In the genomic region with DNA sequence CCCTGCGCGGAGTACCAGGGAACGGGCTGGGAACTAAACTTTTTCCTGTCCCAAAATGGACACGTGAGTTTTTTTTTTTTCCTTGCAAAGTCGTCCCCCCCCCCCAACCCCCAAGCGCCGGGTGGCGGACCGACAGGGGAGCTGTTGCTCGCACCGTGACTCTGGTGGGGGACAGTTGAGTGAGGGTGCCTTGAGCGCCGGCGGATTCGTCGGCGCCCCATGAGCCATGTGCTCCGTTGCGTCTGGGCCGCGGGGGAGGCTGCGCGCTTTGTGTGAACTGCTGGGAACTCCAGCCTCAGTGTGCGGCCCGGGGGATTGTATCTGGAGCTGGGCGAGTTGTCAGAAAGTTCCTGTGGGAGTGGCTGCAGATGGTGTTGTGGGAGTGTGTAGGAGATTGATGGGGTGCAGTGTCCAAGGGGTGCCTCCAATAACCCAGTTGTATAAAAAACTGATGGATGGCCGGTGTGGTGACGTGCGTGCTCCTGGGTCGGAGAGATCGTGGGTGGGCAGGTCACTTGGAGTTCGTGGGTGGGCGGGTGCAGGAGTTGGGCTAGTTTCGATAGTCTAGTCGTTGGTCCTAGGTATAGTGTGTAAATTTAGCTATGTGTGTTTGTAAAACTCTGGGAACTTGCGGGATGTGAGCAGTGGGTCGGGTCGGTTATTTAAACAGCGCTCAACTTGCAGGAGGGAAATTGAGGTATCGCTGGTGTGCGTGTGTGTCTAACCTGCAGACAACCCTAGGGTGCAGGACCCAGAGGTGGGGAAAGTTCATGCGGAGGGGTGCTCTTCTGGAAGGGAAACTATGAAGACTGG, we compare ENCODE assay signal across 9 mouse cellular contexts. TPM values are rescaled to one million over a fixed set of nuclear protein-coding genes. Genes with fewer than 3 reads are reported as not detected.
A peak's percentile ranks its signal among the peaks of the same experiment; 100 is the strongest.
DNase-seq lines count a peak whose midpoint lies in the region; TF ChIP-seq lines count a peak whose summit lies in the region.
"Had no signal": no experiment of that assay in that cellular context is flagged by ENCODE, and none has a peak within 500 bp of the region (broad histone marks: within the 10 kb centered on the region; RNA-seq: fewer than 3 reads in every experiment).

No protein-coding gene starts in this region.

- peak; percentile 48 for DNase-seq in ES-CJ7 (ENCODE audit: low read depth, low spot score)
- DNase-seq in gastrocnemius, adult 2 months = peak; percentile 46
- DNase-seq in induced T-regulatory cell, adult 2 months (ENCODE audit: low read depth) = peak; percentile 76
- peak; percentile 79 for DNase-seq in limb, embryonic 10.5 days (ENCODE audit: low spot score)
- peak; percentile 66 for DNase-seq in midbrain, embryonic 10.5 days (ENCODE audit: low spot score)
- DNase-seq in cerebellum, adult 2 months = no peak

- 2% methylated on average over 42 of the region's 42 CpGs for WGBS in bone marrow, adult 2 months
- WGBS in limb, embryonic 10.5 days = under 1% methylated on average over 39 of the region's 42 CpGs
- under 1% methylated on average over 41 of the region's 42 CpGs for WGBS in midbrain, embryonic 10.5 days
- WGBS in small intestine, adult 2 months = under 1% methylated on average over 42 of the region's 42 CpGs
- WGBS in cerebellum, adult 2 months = 1% methylated on average over 42 of the region's 42 CpGs

- no peak for TF ChIP-seq CTCF in bone marrow, adult 2 months (IDR thresholded peaks at IDR 0.05; ENCODE audit: control insufficient read depth, insufficient read depth, low read length)
- no peak for TF ChIP-seq CTCF in gastrocnemius, adult 2 months (IDR thresholded peaks at IDR 0.05)
- TF ChIP-seq CTCF in small intestine, adult 2 months (IDR thresholded peaks at IDR 0.05; ENCODE audit: extremely low read depth, insufficient read length, insufficient replicate concordance, low read depth, low read length) = no peak
- TF ChIP-seq CTCF in cerebellum, adult 2 months (IDR thresholded peaks at IDR 0.05; ENCODE audit: borderline replicate concordance, insufficient read depth, low read depth, low read length) = no peak

- no peaks in the 10 kb centered on the region for H3K9me3 ChIP-seq in limb, embryonic 10.5 days (replicated peaks)
- H3K9me3 ChIP-seq in midbrain, embryonic 10.5 days (replicated peaks) = no peaks in the 10 kb centered on the region

- H3K36me3 ChIP-seq in limb, embryonic 10.5 days = peaks cover 52% of the 10 kb centered on the region
- peaks cover 45% of the 10 kb centered on the region for H3K36me3 ChIP-seq in midbrain, embryonic 10.5 days
- no peaks in the 10 kb centered on the region for H3K36me3 ChIP-seq in small intestine, adult 2 months (ENCODE audit: control insufficient read depth, insufficient read depth, low read length)

- H3K4me3 ChIP-seq in bone marrow, adult 2 months (replicated peaks; ENCODE audit: control insufficient read depth, low read depth, low read length) = peak overlapping the region; percentile 46
- H3K4me3 ChIP-seq in gastrocnemius, adult 2 months = peak overlapping the region; percentile 83
- peak overlapping the region; percentile 96 for H3K4me3 ChIP-seq in limb, embryonic 10.5 days
- H3K4me3 ChIP-seq in midbrain, embryonic 10.5 days = peak overlapping the region; percentile 97
- H3K4me3 ChIP-seq in small intestine, adult 2 months (ENCODE audit: low read depth, low read length) = peak overlapping the region; percentile 79
- H3K4me3 ChIP-seq in cerebellum, adult 2 months (replicated peaks; ENCODE audit: insufficient read depth, low read depth, low read length) = no peak overlapping the region

- no peaks in the 10 kb centered on the region; the same call in 1 of the 2 replicates for H3K4me1 ChIP-seq in bone marrow, adult 2 months (ENCODE audit: control insufficient read depth, insufficient read depth, low read length)
- peaks cover 61% of the 10 kb centered on the region for H3K4me1 ChIP-seq in limb, embryonic 10.5 days
- H3K4me1 ChIP-seq in midbrain, embryonic 10.5 days = peaks cover 62% of the 10 kb centered on the region
- H3K4me1 ChIP-seq in small intestine, adult 2 months (ENCODE audit: control insufficient read depth, insufficient read depth, insufficient read length, low read length) = peaks cover 11% of the 10 kb centered on the region
- H3K4me1 ChIP-seq in cerebellum, adult 2 months (ENCODE audit: control insufficient read depth, insufficient read depth, low read length) = peaks cover 5% of the 10 kb centered on the region

- intact Hi-C loops in gastrocnemius, adult 2 months (cut with DNase I) = no loop called here

- no peak overlapping the region for H3K27ac ChIP-seq in bone marrow, adult 2 months (ENCODE audit: control insufficient read depth, insufficient read depth, low read depth, low read length, poor library complexity)
- H3K27ac ChIP-seq in gastrocnemius, adult 2 months = peak overlapping the region; percentile 74; the same call in 1 of the 2 replicates
- H3K27ac ChIP-seq in limb, embryonic 10.5 days = peak overlapping the region; percentile 98
- peak overlapping the region; percentile 99 for H3K27ac ChIP-seq in midbrain, embryonic 10.5 days (replicated peaks)
- H3K27ac ChIP-seq in small intestine, adult 2 months (ENCODE audit: insufficient read depth, low read depth, low read length) = no peak overlapping the region
- H3K27ac ChIP-seq in cerebellum, adult 2 months (ENCODE audit: insufficient read depth, low read length) = no peak overlapping the region

- H3K27me3 ChIP-seq in limb, embryonic 10.5 days (ENCODE audit: low read depth, poor library complexity, severe bottlenecking) = no peaks in the 10 kb centered on the region
- H3K27me3 ChIP-seq in midbrain, embryonic 10.5 days (ENCODE audit: low read depth, poor library complexity, severe bottlenecking) = no peaks in the 10 kb centered on the region
- H3K27me3 ChIP-seq in small intestine, adult 2 months (ENCODE audit: control insufficient read depth, insufficient read depth, low read length) = no peaks in the 10 kb centered on the region; the same call in 1 of the 2 replicates
- H3K27me3 ChIP-seq in cerebellum, adult 2 months (ENCODE audit: control insufficient read depth, insufficient read depth, low read length) = peaks cover 5% of the 10 kb centered on the region; the same call in 1 of the 2 replicates

- no peak for TF ChIP-seq POLR2A in bone marrow, adult 2 months (IDR thresholded peaks at IDR 0.05; ENCODE audit: borderline replicate concordance, control insufficient read depth, low read depth, low read length)
- no peak for TF ChIP-seq POLR2A in small intestine, adult 2 months (IDR thresholded peaks at IDR 0.05; ENCODE audit: low read depth, low read length)
- TF ChIP-seq POLR2A in cerebellum, adult 2 months (IDR thresholded peaks at IDR 0.05; ENCODE audit: borderline replicate concordance, insufficient read depth, low read length) = no peak

RNA-seq across cellular contexts. Expression of gene Tgif2, which starts 1.4 kb away (rescaled TPM):
- polyA plus RNA-seq in bone marrow, adult 2 months (2011; ENCODE audit: insufficient read depth, insufficient read length, low replicate concordance, missing spikeins) = 3.1 and 5.5 TPM in 2 replicates
- under 1 TPM; 0.15 to 0.28 TPM for total RNA-seq in gastrocnemius, adult 2 months (2021)
- 104 and 109 TPM in 2 replicates for polyA plus RNA-seq in limb, embryonic 10.5 days (2016; fragmentation: Nextera tagmentation; extraction: Ambion mirVana)
- 98.4 and 101 TPM in 2 replicates for polyA plus RNA-seq in midbrain, embryonic 10.5 days (2016; fragmentation: Nextera tagmentation; extraction: Ambion mirVana)
- polyA plus RNA-seq in small intestine, adult 2 months (2012; rRNA removed) = 1.5 and 2.0 TPM in 2 replicates
- 1.8 and 2.3 TPM in 2 replicates for polyA plus RNA-seq in cerebellum, adult 2 months (2012; rRNA removed)

RNA-seq across cellular contexts. Expression of gene 4930518I15Rik, which starts 16.5 kb away (rescaled TPM):
- 2.2 and 2.7 TPM in 2 replicates for polyA plus RNA-seq in bone marrow, adult 2 months (2011; ENCODE audit: insufficient read depth, insufficient read length, low replicate concordance, missing spikeins)
- total RNA-seq in gastrocnemius, adult 2 months (2021) = under 1 TPM; 0.73 to 0.79 TPM
- polyA plus RNA-seq in limb, embryonic 10.5 days (2016; fragmentation: Nextera tagmentation; extraction: Ambion mirVana) = 9.4 and 10.7 TPM in 2 replicates
- polyA plus RNA-seq in midbrain, embryonic 10.5 days (2016; fragmentation: Nextera tagmentation; extraction: Ambion mirVana) = 8.8 and 9.2 TPM in 2 replicates
- polyA plus RNA-seq in small intestine, adult 2 months (2012; rRNA removed) = 0.37 and 0.42 TPM in 2 replicates
- 5.4 and 5.8 TPM in 2 replicates for polyA plus RNA-seq in cerebellum, adult 2 months (2012; rRNA removed)

RNA-seq across cellular contexts. Expression of gene Rab5if, which starts 21.7 kb away (rescaled TPM):
- 55.4 and 82.3 TPM in 2 replicates for polyA plus RNA-seq in bone marrow, adult 2 months (2011; ENCODE audit: insufficient read depth, insufficient read length, low replicate concordance, missing spikeins)
- 10 to 100 TPM; 89.0 to 98.6 TPM for total RNA-seq in gastrocnemius, adult 2 months (2021)
- 182 and 204 TPM in 2 replicates for polyA plus RNA-seq in limb, embryonic 10.5 days (2016; fragmentation: Nextera tagmentation; extraction: Ambion mirVana)
- polyA plus RNA-seq in midbrain, embryonic 10.5 days (2016; fragmentation: Nextera tagmentation; extraction: Ambion mirVana) = 164 and 191 TPM in 2 replicates
- 105 and 148 TPM in 2 replicates for polyA plus RNA-seq in small intestine, adult 2 months (2012; rRNA removed)
- 145 and 149 TPM in 2 replicates for polyA plus RNA-seq in cerebellum, adult 2 months (2012; rRNA removed)

RNA-seq across cellular contexts. Expression of gene Sla2, which starts 45.8 kb away (rescaled TPM):
- 1.8 and 6.7 TPM in 2 replicates for polyA plus RNA-seq in bone marrow, adult 2 months (2011; ENCODE audit: insufficient read depth, insufficient read length, low replicate concordance, missing spikeins)
- not detected for total RNA-seq in gastrocnemius, adult 2 months (2021)
- 0.45 and 0.58 TPM in 2 replicates for polyA plus RNA-seq in limb, embryonic 10.5 days (2016; fragmentation: Nextera tagmentation; extraction: Ambion mirVana)
- 0.55 and 0.67 TPM in 2 replicates for polyA plus RNA-seq in midbrain, embryonic 10.5 days (2016; fragmentation: Nextera tagmentation; extraction: Ambion mirVana)
- 1.2 and 2.0 TPM in 2 replicates for polyA plus RNA-seq in small intestine, adult 2 months (2012; rRNA removed)
- polyA plus RNA-seq in cerebellum, adult 2 months (2012; rRNA removed) = 0.06 and 0.07 TPM in 2 replicates
- total RNA-seq: heart, postnatal 36 days had no signal

Comparison
In these comparisons a context has a peak if more than half of its experiments do, and no peak if none do; other contexts are left out.
1. DNase-seq: peak in ES-CJ7 (single experiment), gastrocnemius, adult 2 months (single experiment), induced T-regulatory cell, adult 2 months (single experiment), limb, embryonic 10.5 days (single experiment) and midbrain, embryonic 10.5 days (single experiment); none in cerebellum, adult 2 months (0 of 2).
2. H3K27ac ChIP-seq: peak in gastrocnemius, adult 2 months (single experiment), limb, embryonic 10.5 days (single experiment) and midbrain, embryonic 10.5 days (single experiment); none in bone marrow, adult 2 months (single experiment), small intestine, adult 2 months (single experiment) and cerebellum, adult 2 months (single experiment).
3. RNA of gene Tgif2, which starts 1.4 kb away (polyA plus RNA-seq): 104 to 109 TPM in limb, embryonic 10.5 days and 98.4 to 101 TPM in midbrain, embryonic 10.5 days; 3.1 to 5.5 TPM in bone marrow, adult 2 months, 1.8 to 2.3 TPM in cerebellum, adult 2 months and 1.5 to 2.0 TPM in small intestine, adult 2 months; every median in the first group is over 10 times any median in the second.